Mouse (Mus musculus): ENCODE data around the gene Zdhhc25. TPM values are rescaled to one million over a fixed set of nuclear protein-coding genes. Genes with fewer than 3 reads are reported as not detected.

The Zdhhc25 gene
- not detected in 2 replicates for polyA plus RNA-seq (2012; rRNA removed)

GRCm38 (mm10) chr15:88600002-88600401, at the start of gene Zdhhc25:
Gene Zdhhc25 (plus strand): TSS chr15:88600302.
- DNase-seq (ENCODE audit: low read depth, low spot score): no peak
- 82% methylated on average over 4 of the region's 4 CpGs for WGBS

- 84% methylated on average over 9 of the region's 9 CpGs for WGBS
- no peak for DNase-seq (ENCODE audit: low read depth, low spot score)
Observed at GRCm38 (mm10) chr15:88552852-88553251, 47.2 kb upstream of the Zdhhc25 start.

DNA sequence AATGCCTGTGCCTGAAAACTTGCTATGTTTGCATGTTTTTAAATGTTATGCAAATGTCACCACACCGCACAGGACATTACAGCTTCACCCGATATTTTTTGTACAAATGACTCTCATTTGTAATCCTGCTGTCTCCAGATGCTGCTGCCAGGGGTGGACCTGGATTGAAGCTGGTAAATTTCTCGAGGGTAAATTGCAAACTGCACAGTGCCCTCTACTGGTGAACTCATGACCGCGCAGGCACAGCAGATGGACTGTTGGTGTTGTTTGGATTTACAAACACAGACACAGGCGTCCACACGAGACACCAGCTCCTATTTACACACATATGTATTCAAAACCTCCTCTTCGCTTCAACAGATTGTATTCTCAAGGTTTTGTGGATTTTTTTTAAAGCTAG, 44.6 kb upstream of the Zdhhc25 start:
- DNase-seq (ENCODE audit: low read depth, low spot score): no peak
- 18% methylated on average over 8 of the region's 8 CpGs for WGBS

DNA sequence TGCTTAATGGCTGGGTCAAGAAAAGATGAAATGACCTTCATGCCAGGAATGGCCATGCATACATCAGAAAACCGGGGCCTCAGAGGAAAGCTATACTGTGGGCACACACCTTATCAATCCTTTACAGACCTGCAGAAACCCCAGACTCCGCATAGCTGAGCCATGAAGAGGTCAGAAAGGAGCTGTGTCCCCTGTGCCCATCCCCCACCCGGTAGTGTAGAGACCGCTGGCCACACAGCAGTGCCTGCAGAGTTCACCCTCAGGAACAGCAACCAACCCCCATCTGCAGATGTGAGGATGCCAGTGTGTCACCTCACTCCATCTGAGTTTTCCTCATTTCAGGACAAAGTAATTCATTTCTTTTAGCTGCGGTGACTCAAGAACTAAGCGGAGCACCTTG, 39.5 kb upstream of the Zdhhc25 start:
- no peak for DNase-seq (ENCODE audit: low read depth, low spot score)
- WGBS: 71% methylated on average over 6 of the region's 6 CpGs

GRCm38 (mm10) chr15:88561058-88561730, 38.9 kb upstream of the Zdhhc25 start:
- no peak for DNase-seq (ENCODE audit: low read depth, low spot score)
- 10% methylated on average over 22 of the region's 22 CpGs for WGBS

GRCm38 (mm10) chr15:88565307-88565706, 34.8 kb upstream of the Zdhhc25 start:
- WGBS: 68% methylated on average over 9 of the region's 9 CpGs
- DNase-seq (ENCODE audit: low read depth, low spot score): no peak

- no peak for DNase-seq (ENCODE audit: low read depth, low spot score)
- WGBS: 68% methylated on average over 4 of the region's 4 CpGs
Observed at GRCm38 (mm10) chr15:88565806-88566205, 34.3 kb upstream of the Zdhhc25 start.

DNA sequence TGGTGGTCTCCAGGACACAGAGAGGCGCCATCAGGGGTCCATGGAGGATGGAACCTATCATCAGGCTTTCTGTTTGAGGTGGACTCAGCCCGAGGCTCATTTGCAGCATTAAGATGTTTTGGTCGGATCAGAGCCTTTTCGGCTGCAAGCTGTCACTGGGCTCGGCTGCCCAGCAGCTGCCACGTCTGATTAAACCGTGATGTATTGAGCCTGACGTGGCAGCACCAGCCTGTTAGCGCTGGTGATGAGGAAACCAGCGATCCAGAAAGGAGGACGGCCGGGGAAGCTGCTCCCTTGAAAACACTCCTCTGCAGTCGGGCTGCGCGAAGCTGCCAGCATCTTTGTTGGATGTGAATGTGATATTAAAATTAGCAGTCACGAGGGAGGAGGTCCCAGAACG, 29.4 kb upstream of the Zdhhc25 start:
- no peak for DNase-seq (ENCODE audit: low read depth, low spot score)
- 79% methylated on average over 17 of the region's 17 CpGs for WGBS

DNA sequence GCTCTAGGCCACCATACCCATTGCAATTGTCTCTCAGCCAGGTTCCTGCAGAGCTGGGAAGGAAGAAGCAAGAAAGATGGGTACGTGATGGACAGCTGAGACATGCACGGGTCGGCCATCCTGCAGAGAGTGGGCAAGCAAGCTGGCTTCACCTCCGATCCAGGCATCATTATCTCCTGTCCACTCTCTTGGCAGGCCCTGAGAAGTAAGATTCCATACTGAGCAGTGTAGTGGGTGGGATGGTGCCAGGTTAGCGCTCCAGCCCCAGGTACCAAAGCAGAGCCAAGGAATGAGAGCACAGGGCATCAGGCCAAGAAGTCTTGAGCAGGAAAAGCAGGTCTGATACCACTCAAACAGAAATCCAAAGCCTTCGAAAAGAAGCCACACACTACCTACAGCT, 20.6 kb upstream of the Zdhhc25 start:
- no peak for DNase-seq (ENCODE audit: low read depth, low spot score)
- WGBS: 82% methylated on average over 6 of the region's 6 CpGs

GRCm38 (mm10) chr15:88602496-88602895, 2.4 kb downstream of the Zdhhc25 start:
- 83% methylated on average over 3 of the region's 3 CpGs for WGBS
- no peak for DNase-seq (ENCODE audit: low read depth, low spot score)

DNA sequence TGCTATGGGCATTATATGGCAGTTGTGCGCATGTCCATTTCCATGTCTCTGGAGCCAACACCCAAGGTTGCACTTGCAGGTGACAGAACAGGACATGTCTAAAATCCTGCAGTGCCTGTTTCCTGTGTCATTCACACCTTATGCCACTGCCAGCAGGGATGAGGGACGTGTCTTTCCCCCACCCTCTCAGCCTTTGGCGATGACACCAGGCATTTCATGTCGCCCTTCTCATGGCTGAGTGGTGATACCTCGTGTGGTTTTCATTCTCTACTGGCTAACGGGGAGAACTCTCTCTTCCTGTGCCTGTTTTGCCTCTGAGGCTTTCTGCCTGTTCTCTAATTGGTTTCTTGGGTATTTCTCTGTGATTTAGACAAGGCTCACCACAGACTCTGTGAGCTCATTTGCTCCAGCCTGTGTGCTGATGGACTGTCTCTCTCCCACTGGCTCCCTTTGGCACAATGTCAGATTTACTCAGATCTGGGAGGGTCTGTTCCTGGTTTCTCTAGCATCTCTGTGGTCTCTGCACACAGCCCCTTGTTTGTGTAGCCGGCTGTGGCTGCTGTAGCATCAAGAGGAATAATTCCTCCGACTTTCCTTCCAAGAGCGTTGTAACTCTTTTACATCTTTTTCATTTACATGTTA, 3.1 kb downstream of the Zdhhc25 start:
- no peak for DNase-seq (ENCODE audit: low read depth, low spot score)
- WGBS: 76% methylated on average over 9 of the region's 9 CpGs

DNA sequence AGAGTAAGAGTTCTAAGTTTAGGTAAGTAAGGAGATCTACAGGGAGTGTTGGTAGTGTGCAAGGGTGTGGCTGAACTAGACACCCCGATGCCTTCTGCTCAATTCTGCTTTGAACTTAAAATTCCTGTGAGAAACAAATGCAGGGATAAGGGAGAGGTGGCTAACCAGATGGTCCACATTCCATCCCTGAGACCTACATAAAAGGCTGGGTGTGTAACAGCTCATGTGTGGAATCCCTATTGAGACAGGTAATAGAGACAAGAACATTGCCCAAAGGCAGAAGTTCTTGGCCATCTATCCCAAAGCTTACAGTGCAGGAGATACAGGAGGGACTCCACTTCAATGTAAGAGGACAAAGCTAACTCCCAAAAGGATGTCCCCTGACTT, 3.6 kb downstream of the Zdhhc25 start:
- no peak for DNase-seq (ENCODE audit: low read depth, low spot score)
- 45% methylated on average over 1 of the region's 1 CpGs for WGBS

GRCm38 (mm10) chr15:88604669-88605414, 4.7 kb downstream of the Zdhhc25 start:
- 81% methylated on average over 17 of the region's 17 CpGs for WGBS
- DNase-seq (ENCODE audit: low read depth, low spot score): no peak

DNA sequence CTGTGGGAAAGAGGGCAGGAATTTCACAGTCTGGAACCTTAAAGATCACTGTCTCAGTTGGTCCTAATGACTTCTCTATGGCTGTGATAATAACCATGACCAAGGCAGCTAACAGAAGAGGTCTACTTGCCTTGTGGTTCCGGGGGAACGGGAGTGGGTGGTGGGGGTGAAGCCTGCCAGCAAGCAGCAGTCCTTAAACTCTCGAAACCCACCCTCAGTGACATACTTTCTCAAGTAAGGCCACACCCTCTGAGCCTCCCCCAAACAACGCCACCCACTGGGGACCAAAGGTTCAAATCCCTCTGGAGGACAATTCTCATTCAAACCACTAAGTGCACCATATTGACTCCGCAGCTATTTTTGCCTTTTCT, 5.3 kb downstream of the Zdhhc25 start:
- 79% methylated on average over 5 of the region's 5 CpGs for WGBS
- DNase-seq (ENCODE audit: low read depth, low spot score): no peak

DNA sequence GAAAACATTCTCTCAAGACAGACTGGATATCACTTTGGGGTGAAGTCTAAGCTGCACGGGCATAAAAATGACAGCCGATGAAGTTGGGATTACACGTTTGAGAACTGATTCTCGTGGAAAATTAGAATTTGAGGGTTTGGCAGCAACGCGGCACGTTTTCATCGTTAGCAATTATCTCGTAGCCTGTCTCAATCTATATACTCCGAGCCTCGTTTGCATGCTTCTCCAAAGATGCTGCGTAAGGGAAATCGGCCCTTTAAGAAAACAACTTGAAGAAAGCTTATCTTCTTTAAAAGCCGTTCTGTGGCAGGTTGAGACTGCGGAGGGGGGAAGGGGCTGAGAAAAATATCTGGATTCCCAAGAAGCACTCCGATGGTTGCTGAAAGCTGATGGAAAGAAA, 17.0 kb downstream of the Zdhhc25 start:
- DNase-seq (ENCODE audit: low read depth, low spot score): no peak
- 84% methylated on average over 16 of the region's 16 CpGs for WGBS

DNA sequence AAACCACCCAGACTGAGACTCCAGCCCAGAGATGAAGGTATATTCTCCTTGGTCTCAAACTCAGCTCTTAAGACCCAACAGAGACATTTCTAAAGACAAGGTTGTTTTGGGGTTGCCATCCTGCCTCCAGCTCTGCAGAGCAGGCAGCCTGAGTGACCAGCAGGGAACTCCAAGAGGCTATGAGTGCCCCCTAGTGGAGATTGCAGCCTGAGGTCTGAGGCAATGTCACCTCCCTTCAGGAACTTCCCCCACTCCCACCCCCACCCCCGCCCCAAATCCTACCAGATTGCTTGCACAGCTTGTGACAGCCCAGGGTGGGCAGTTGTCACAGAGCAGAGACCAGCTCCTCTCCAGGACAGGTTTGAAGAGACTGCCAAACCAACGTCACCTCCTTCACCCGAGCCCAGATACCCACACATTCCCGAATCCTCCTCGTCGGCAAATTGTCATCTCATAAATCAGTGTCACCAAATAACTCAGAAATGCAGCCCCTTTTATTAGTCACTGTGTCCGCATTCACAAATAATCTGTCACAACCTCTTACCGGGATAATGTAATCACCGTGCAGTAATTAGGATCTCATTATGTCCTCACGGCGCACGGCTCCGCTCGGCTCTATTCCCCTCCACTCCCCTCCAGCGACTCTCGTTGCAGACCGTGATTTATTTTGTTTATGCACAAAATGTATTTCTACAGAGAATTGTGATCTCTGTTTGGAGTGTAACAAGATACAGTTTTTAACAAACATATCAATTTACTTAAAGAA, 18.1 kb downstream of the Zdhhc25 start:
- WGBS: 62% methylated on average over 17 of the region's 17 CpGs
- no peak for DNase-seq (ENCODE audit: low read depth, low spot score)

DNA sequence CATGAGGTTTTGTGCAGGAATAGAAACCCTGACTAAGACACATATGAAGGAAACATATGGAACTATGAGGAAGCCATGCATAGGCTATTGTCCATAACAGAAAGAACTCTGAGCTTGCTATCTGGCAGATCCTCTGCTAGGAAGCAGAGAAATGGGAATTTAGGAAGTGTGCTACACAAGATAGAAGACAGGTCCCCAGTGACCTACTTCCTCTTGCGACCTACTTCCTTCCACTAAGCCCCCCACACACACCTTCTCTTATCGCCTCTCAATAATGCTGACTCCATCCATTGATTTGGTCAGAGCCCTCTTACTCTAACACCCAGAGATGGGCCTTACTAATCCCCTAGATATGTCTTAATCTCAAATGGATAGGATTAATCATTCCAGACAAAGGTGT, 19.9 kb downstream of the Zdhhc25 start:
- WGBS: 78% methylated on average over 2 of the region's 2 CpGs

GRCm38 (mm10) chr15:88623891-88624290, 23.8 kb downstream of the Zdhhc25 start:
- no peak for DNase-seq (ENCODE audit: low read depth, low spot score)
- 70% methylated on average over 2 of the region's 2 CpGs for WGBS

More for the DNA sequence above, 19.9 kb downstream of the Zdhhc25 start:
- no peak for DNase-seq (ENCODE audit: low read depth, low spot score)

- no peak for DNase-seq (ENCODE audit: low read depth, low spot score)
- WGBS: 78% methylated on average over 6 of the region's 6 CpGs
Observed at GRCm38 (mm10) chr15:88624874-88625277, 24.8 kb downstream of the Zdhhc25 start.
